Mouse (Mus musculus) T-helper 2 cell (primary cell): ENCODE results near the gene Slc43a1.
"Not testable (repeated sequence)": the region's sequence is repeated elsewhere in the genome, so short reads cannot be mapped to it uniquely, and the experiment has no call there.

Experiments used
- in situ Hi-C: fragments of 300-600 bp; cut with MboI, MseI; formaldehyde crosslinking; loops from one replicate; pipeline ENCODE4 v1.15.1; 2025; ENCODE audit warnings: high pct_unique_total_duplicates

Slc43a1 gene

DNA sequence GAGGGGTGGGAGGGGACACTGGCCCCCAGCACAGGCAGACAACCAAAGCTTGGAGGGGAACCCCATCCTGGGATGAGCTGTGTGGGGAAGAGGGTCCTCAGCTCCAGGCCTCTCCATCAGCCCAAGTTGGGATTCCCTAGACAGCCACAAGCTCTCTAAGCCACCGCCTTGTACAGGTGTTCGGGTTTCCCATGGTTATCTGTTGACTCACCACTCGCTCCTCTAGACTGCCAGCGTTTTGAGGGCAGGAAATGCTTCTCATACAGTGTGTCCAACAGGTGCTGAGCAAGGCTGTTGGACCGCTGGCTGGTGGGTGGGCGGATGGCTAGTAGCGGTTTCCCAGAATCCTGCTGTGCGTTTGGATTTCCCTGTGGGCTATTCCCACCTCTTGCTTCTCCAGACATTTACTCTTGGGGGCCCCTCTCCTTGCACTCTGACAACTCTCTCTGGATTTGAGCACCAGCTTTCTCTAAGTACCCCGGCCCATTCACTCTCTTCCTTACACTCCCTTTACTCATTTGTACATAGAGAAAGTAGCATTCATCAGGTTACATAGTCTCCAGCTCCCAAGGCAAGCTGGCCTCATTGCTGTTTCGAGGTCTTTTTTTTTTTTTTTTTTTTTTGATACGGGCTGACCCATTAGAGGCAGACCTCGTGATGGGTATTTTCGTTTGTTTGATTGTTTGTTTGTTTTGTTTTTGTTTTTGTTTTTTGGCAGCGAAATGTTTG is 50.8 kb downstream of the Slc43a1 start:
- in situ Hi-C loops: loop anchor here (5.0 to 10.0 kb wide), 2 partner anchors 43 to 55 kb away; partner anchors contain the start of gene Slc43a1

DNA sequence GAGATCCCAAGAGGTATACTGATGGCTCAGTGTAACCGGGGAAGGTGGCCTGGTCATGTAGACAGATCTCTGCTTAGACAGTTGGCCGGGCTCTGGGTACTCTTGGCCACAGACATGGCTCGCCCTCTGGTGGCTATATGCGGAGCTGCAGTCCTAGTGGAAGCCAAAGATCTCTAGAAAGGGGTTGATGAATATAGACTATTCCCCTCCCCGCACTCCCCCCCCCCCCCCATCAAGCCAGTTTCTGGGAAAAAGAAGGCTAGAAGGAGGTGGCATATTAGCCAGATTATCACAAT is 51.3 kb downstream of the Slc43a1 start:
- in situ Hi-C loops: loop anchor here (5.0 kb wide), 1 partner anchor 42 kb away; no protein-coding TSS in a partner anchor

DNA sequence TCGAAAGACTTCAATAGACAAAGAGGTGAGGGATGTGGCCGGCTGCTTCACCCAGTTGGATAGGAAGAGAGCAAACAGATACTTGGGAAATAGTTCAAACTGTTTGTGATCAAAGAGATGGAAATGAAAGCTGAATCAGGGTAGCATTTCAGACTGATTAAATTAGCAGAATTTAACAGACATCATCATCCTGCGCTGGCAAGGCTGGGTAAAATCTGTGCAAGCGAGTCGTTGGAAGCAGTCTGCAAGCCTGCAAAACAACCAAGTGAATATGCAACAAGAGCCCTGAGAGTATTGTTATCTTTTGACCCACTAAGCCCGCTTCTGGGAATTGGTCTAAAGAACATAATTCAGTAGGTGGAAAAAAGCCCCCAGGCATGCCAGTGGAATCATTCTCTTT is 54.7 kb downstream of the Slc43a1 start:
- in situ Hi-C loops: loop anchor here (5.0 kb wide), 1 partner anchor 39 kb away; no protein-coding TSS in a partner anchor

DNA sequence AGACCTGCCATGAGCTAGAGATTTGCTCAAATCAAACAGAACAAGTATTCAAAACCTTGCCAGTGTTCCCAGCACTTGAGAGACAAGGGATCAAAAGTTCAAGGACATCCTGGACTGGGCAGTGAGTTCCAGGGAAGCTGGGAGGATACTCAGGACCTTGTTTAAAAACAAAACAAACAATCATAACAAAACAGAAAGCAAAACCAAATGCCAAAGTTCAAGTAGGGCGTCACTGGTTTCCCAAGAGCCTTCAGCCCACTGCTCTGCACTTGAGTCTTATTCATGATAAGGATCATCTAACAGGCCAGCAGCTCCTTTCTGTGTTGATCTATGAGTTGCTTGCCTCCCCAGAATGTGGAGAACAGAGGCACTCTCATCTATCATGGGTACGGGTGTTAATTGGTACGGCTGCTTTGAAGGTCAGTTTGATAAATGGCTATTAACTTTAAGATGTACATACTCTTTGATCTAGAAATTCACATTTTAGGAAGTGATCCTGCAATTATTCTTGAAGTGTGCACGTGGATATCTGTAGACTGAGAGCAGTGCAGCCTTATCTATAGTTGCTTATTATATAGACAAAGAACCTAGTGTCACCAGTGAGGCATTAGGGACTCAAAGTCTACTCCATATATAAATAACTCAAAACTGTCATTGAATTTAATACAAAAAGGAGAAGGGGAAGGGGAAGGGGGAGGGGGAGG is 57.0 kb downstream of the Slc43a1 start:
- in situ Hi-C loops: no loop called here

DNA sequence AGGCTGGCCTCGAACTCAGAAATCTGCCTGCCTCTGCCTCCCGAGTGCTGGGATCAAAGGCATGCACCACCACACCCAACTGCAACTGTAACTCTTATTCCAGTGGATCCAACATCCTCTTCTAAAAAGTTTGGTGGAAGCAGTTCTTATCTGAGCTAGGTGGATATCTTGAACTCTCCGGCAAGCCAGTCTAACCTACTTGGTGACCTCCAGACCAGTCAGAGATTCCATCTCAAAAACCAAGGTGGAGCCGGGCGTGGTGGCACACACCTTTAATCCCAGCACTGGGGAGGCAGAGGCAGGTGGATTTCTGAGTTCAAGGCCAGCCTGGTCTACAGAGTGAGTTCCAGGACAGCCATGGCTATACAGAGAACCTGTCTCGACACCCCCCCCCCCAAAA is 58.0 kb downstream of the Slc43a1 start:
- in situ Hi-C loops: not testable (repeated sequence)

DNA sequence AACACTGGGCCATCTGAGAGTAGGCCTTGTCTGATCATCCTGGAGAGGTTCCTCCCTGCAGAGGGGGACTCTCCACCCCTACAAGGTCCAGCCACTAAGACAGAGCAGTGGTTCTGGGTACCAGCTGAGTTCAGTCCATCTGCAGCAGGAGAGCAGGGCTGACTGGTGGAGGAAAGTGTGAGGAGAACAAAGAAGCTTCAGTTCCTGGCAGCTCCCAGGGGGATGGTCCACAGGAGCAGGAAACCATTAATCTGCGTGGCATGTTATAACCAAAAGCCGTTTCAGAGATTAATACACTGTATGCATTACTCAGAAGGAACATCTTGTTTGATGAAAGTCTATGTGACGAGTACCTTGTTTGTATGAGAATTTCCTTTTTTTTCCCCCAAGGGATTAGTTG is 74.1 kb downstream of the Slc43a1 start:
- in situ Hi-C loops: no loop called here
